Mouse (Mus musculus): ENCODE results near the gene Fbh1. TPM values are rescaled to one million over a fixed set of nuclear protein-coding genes. Genes with fewer than 3 reads are reported as not detected.

Gene Fbh1
- 83.7 TPM for polyA plus RNA-seq (2014; fragmentation: Illumina TruSeq; extraction: RNeasy Lipid Tissue Mini Kit (QIAGEN cat#74804); ENCODE audit: low read depth, low replicate concordance)

GRCm38 (mm10) chr2:11777091-11778068 is at the start of gene Fbh1, which contains the start of gene Ankrd16:
Gene Fbh1, minus strand, starts transcription at chr2:11777582.
Gene Ankrd16, plus strand, starts transcription at chr2:11777876.

GRCm38 (mm10) chr2:11705201-11706025 is 72.0 kb downstream of the Fbh1 start, which contains the start of gene Il15ra:
Gene Il15ra, plus strand, starts transcription at chr2:11705290.

Other genes with a start within 250 kb of the Fbh1 start
- 40.2 TPM for gene Pfkfb3, start 223.5 kb downstream of the Fbh1 start, polyA plus RNA-seq (2014; fragmentation: Illumina TruSeq; extraction: RNeasy Lipid Tissue Mini Kit (QIAGEN cat#74804); ENCODE audit: low read depth, low replicate concordance)
- gene Rbm17, start 173.4 kb downstream of the Fbh1 start, polyA plus RNA-seq (2014; fragmentation: Illumina TruSeq; extraction: RNeasy Lipid Tissue Mini Kit (QIAGEN cat#74804); ENCODE audit: low read depth, low replicate concordance), result 209 TPM
- gene Gm17490, start 151.3 kb downstream of the Fbh1 start, polyA plus RNA-seq (2014; fragmentation: Illumina TruSeq; extraction: RNeasy Lipid Tissue Mini Kit (QIAGEN cat#74804); ENCODE audit: low read depth, low replicate concordance), result not detected
- gene Il2ra, start 134.8 kb downstream of the Fbh1 start, polyA plus RNA-seq (2014; fragmentation: Illumina TruSeq; extraction: RNeasy Lipid Tissue Mini Kit (QIAGEN cat#74804); ENCODE audit: low read depth, low replicate concordance), result 1.0 TPM
- gene Il15ra, start 72.3 kb downstream of the Fbh1 start, polyA plus RNA-seq (2014; fragmentation: Illumina TruSeq; extraction: RNeasy Lipid Tissue Mini Kit (QIAGEN cat#74804); ENCODE audit: low read depth, low replicate concordance), result 9.6 TPM
- gene Ankrd16, start 294 bp upstream of the Fbh1 start, polyA plus RNA-seq (2014; fragmentation: Illumina TruSeq; extraction: RNeasy Lipid Tissue Mini Kit (QIAGEN cat#74804); ENCODE audit: low read depth, low replicate concordance), result 13.8 TPM